ENCODE assay signal across 9 mouse cellular contexts in genomic region chr4:54331588-54332211, GRCm38 (mm10).
DNase-seq lines count a peak whose midpoint lies in the region; ATAC-seq lines count a peak whose summit lies in the region.
"Had no signal": no experiment of that assay in that cellular context is flagged by ENCODE, and none has a peak within 500 bp of the region (broad histone marks: within the 10 kb centered on the region; RNA-seq: fewer than 3 reads in every experiment).

No protein-coding gene starts in this region.

- H3K27ac ChIP-seq in forebrain, embryonic 12.5 days, result peak overlapping the region; percentile 90
- H3K27ac ChIP-seq in limb, embryonic 15.5 days, result peak overlapping the region; percentile 12

- H3K9me3 ChIP-seq in forebrain, embryonic 12.5 days, result no peaks in the 10 kb centered on the region
- H3K9me3 ChIP-seq in limb, embryonic 15.5 days, result no peaks in the 10 kb centered on the region

- no peak overlapping the region for H3K4me3 ChIP-seq in forebrain, embryonic 12.5 days (replicated peaks)
- no peak overlapping the region for H3K4me3 ChIP-seq in limb, embryonic 15.5 days

- peaks cover 35% of the 10 kb centered on the region for H3K4me1 ChIP-seq in forebrain, embryonic 12.5 days
- peaks cover 18% of the 10 kb centered on the region; the same call in 1 of the 2 replicates for H3K4me1 ChIP-seq in limb, embryonic 15.5 days

- H3K9ac ChIP-seq in forebrain, embryonic 12.5 days, result no peak overlapping the region
- H3K9ac ChIP-seq in limb, embryonic 15.5 days, result no peak overlapping the region

- DNase-seq in heart, adult 11 months, result peak; percentile 63
- DNase-seq in heart, adult 18-20 months, result no peak
- peak; percentile 49 for DNase-seq in 3T3-L1 (ENCODE audit: low read depth, low spot score)
- no peak for DNase-seq in cerebellum, adult 9-10 months
- DNase-seq in right cerebral cortex, postnatal 14 days, result no peak
- no peak for DNase-seq in natural killer cell, adult 2 months (ENCODE audit: low spot score in 2 of 2)
- DNase-seq: cerebellum, postnatal 14 days had no signal

- peak; percentile 84 for ATAC-seq in forebrain, embryonic 12.5 days (ENCODE audit: low FRiP score)
- peak; percentile 52; the same call in 1 of the 2 replicates for ATAC-seq in limb, embryonic 15.5 days (ENCODE audit: insufficient number of reproducible peaks, low FRiP score, low TSS enrichment, low read depth)

- no peak overlapping the region for H3K4me2 ChIP-seq in forebrain, embryonic 12.5 days
- peak overlapping the region; percentile 17 for H3K4me2 ChIP-seq in limb, embryonic 15.5 days

- no peaks in the 10 kb centered on the region for H3K36me3 ChIP-seq in forebrain, embryonic 12.5 days (replicated peaks)
- no peaks in the 10 kb centered on the region for H3K36me3 ChIP-seq in limb, embryonic 15.5 days

- WGBS in forebrain, embryonic 12.5 days, result 13% methylated on average over 12 of the region's 12 CpGs
- WGBS in limb, embryonic 15.5 days, result 16% methylated on average over 12 of the region's 12 CpGs

- no peaks in the 10 kb centered on the region for H3K27me3 ChIP-seq in forebrain, embryonic 12.5 days
- H3K27me3 ChIP-seq in limb, embryonic 15.5 days, result no peaks in the 10 kb centered on the region

Comparison
In these comparisons a context has a peak if more than half of its experiments do, and no peak if none do; other contexts are left out.
1. DNase-seq: peak in heart, adult 11 months (single experiment) and 3T3-L1 (single experiment); none in heart, adult 18-20 months (0 of 2), cerebellum, adult 9-10 months (single experiment), right cerebral cortex, postnatal 14 days (single experiment) and natural killer cell, adult 2 months (0 of 2).